Comparison of ENCODE assay signal across 1 mouse cellular context in the genomic region with DNA sequence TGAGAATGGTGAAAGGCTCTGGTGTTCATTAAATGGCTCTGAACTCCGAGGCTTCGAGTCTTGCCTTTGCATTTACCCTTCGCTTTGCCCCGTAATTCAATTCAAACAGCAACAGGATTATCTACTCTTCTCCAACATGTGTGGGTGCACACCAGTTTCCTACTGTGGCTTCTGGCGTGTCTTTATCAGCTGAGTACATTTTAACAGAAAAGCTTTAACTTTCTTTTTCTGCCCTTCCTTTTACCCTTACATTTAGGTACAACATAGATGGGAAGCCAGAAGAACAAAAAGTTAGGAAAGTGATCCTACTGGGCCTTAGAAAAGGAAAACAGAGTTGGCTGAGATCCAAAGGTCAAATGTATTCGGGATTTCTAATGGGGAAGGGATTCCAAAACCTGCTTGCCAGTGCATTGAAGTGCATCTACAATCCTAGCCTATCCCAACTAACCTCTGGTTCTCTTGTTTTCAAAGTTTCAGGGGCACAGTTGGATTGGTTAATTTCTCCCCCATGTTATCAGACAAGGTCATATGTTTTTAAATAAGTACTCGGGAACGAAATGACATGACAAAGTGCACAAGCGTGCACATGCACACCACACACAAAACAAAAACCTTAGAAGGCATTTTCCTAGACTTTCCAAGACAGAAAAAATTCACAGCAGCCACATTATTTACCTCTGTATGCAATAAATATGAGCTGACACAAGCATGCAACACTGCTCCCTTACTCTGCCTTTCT.
A peak's percentile ranks its signal among the peaks of the same experiment; 100 is the strongest.
TF ChIP-seq lines count a peak whose summit lies in the region.

No protein-coding gene starts in this region.

TF ChIP-seq in MEL, 35 proteins besides CTCF, POLR2A, EP300 and RAD21 (continued from another document):
- TF ChIP-seq ZC3H11A (IDR thresholded peaks at IDR 0.05; ENCODE audit: low read depth, low read length): no peak
- no peak for TF ChIP-seq HCFC1 (IDR thresholded peaks at IDR 0.05; ENCODE audit: low read depth, low read length)
- TF ChIP-seq NELFE (IDR thresholded peaks at IDR 0.05; ENCODE audit: low read depth, low read length): peak; percentile 41; the same call in 1 of the 2 replicates
- TF ChIP-seq CHD1 (IDR thresholded peaks at IDR 0.05; ENCODE audit: low read depth, low read length): peak; percentile 73; the same call in 1 of the 2 replicates
- TF ChIP-seq MAZ (IDR thresholded peaks at IDR 0.05; ENCODE audit: low read depth, low read length): peak; percentile 34; the same call in 1 of the 2 replicates
- TF ChIP-seq TBP (IDR thresholded peaks at IDR 0.05; ENCODE audit: low read depth, low read length): 0 out of 2 replicates have a peak, but pooled peaks have one; percentile 58
- peak; percentile 93 for TF ChIP-seq SIN3A (IDR thresholded peaks at IDR 0.05; ENCODE audit: low read length)
- TF ChIP-seq POLR2AphosphoS5 (IDR thresholded peaks at IDR 0.05; ENCODE audit: borderline replicate concordance, low read depth, low read length): no peak
